Mouse (Mus musculus) natural killer cell, adult 2 months (primary cell): ENCODE results near the gene Fam3a.
A peak's percentile ranks its signal among the peaks of the same experiment; 100 is the strongest.
"Not testable (repeated sequence)": the region's sequence is repeated elsewhere in the genome, so short reads cannot be mapped to it uniquely, and the experiment has no call there.

Experiments used
- DNase-seq, 2 experiments: peaks; one replicate each; pipeline ENCODE4 v3.0.0; 2022; ENCODE audit warnings: low spot score in 2 of 2

Gene Fam3a

DNA sequence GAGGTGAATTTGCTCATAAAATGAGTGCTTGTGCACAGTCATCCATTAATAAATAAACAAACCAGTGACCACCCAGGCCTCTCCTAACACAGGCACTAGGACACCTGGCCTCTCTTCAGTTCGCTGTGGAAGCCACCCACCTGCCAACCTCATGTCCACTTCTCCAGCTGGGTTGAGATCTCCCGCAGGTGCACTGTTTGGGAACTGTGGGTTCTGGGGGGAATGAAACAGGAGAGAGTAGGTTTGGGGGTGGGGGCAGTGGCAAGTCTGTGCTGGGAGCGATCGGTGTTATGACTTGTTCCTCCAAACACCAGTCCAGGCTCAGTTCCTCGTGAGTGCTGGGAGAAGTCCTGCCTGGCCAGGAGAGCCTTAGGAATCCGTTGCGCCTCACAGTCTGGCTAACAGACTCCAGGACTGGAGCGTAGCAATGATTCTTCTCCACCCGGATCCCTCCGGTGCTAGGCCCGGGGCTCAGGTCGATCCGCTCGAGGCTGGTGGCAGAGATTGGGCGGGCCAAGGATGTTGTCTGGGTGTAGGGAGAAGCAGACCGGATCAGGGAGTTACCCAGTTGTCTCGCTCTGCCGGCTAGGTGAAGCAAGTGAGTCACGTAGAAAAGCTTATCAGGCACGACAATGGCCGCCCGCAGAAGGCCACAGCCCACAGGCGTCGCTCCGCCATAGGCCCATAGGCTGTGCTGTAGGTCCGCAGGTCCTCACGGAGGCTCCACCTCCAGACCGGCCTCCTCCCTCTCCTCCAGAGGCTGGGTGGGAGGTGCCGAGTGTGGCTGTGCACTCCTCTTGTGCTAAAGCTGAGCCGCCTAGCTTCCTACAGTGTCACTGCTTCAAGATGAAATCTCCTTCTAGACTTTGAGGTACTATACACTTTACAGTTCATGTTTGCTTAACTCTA is at the start of gene Fam3a, which contains the start of gene Ikbkg:
Gene Fam3a (minus strand): TSS at position 738 of the 909 bp plus-strand sequence.
Gene Ikbkg (plus strand): TSS at position 756 of the 909 bp plus-strand sequence.
- DNase-seq, result peak; percentile 82 to 91

DNA sequence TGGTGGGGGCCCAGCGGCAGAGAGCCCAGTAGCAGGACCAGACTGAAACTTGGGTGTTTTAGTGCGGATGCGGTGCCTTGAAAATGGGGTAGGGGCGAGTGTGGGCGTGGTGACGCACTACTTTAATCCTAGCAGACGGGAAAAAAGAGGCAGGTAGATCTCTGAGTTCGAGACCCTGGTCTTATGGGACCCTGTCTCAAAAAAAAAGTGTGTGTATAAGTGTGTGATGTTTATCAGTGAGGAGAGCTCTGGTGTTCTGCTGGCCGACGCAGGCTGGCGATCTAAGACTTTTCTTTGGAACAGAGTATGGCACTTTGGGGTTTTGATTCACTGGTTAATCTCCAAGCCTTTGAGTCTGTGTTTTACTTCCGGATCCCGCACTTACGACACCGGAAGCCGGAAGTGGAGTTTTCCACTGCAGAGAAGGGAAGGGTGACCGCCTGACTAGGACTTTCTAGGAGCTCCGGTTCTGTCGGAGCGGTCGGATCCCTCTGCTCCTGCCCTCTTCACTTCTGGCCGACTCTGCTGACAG is 36.3 kb upstream of the Fam3a start:
- peak; percentile 61 to 63 for DNase-seq

DNA sequence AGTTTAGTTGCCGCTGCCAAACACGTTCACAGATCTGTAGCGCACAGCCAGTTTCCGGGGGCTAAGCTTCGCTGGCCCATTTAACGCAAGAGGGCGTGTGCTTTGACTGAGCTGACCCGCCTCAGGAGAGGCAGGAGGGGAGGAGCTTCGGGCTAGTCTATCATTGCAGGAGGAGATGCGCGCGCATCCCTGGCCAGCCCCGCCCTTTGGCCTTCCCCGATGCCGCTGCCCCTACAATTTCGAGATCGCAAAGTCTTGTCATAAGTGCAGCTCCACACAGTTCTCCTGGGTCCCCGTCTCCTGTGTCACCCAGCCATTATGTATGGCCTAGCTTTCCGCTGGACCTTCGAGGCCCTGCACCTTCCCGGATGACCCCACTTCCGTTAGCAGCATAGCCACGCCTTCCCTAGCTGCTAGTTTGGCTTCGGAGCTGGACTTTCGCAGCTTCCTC is 35.8 kb upstream of the Fam3a start, which contains the start of gene G6pdx:
Gene G6pdx (minus strand): TSS at position 369 of the 451 bp plus-strand sequence.
- peak; percentile 89 to 90 for DNase-seq

DNA sequence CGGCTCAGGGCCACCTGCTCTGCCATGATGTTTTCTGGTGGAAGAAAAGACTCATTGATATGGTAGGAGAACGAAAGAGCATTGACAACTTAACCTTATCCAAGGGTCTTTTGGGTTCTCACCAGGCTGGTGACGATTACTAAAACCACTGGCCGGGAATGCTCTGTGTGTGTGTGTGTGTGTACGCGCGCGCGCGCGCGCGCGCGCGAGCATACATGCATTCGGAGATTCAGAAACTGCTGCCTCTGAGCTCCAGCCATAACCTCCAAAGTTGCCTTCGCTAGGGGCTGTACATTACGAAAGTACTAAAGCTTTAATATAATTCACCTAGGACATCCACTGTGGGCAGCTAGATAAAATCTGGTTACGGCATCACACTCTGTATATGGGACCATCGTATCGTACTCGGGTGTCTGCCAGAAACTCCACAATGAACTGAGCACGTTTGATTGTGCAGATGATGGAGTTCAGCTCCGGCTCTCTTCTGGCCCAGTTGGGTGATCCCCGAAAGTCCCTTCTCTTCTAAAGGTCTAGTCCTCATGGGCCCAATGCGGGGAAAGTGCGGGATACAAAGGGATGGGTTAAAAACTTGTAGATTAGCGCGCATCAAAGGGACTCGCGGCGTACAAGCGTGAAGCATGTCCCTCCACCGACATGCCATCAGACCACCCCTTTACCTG is 35.2 kb upstream of the Fam3a start:
- no peak for DNase-seq

GRCm38 (mm10) chrX:74427116-74427515 is 34.0 kb upstream of the Fam3a start:
- no peak for DNase-seq

GRCm38 (mm10) chrX:74426256-74426655 is 33.2 kb upstream of the Fam3a start:
- DNase-seq, result no peak

- no peak for DNase-seq
Measured at GRCm38 (mm10) chrX:74425195-74425594, 32.1 kb upstream of the Fam3a start.

GRCm38 (mm10) chrX:74424443-74424842 is 31.4 kb upstream of the Fam3a start:
- DNase-seq, result no peak

DNA sequence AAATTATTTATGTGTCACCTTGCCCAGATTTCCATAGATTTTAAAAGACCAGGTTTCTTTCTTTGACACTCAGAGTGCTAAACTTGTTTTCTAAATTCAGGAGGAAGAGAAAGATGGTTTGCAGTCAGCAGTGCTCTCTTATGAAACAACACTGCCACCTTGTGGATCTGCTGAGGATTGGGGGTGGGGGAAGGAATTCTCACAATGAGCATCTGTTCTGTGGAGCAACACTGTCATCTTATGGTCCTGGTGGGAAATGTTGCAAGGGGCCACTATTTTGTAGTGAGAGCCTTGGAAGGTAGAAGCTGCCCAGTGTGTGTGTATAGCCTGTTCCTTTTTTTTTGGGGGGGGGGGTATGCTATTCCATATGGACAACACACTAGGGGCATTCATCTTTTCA is 20.3 kb upstream of the Fam3a start:
- peak; percentile 69 to 74 for DNase-seq

DNA sequence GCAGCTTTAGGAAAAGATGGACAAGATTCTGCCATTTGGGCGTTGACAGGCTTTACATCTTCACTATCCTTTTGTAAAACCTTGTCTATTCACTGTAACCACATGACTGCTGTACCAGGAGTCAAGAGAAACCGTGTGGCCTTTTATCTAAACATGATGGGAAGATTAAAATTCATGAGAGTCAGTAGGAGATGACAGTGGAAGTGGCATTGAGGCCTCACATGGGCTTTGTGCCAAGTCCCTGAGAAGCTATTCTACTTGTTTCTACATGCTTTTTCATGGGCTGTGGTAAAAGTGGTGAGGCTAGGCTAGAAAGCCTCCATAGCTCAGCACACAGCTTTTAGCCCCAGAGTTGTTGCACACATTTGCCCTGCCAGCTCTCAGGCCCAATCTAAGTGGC is 15.3 kb upstream of the Fam3a start:
- DNase-seq, result no peak

DNA sequence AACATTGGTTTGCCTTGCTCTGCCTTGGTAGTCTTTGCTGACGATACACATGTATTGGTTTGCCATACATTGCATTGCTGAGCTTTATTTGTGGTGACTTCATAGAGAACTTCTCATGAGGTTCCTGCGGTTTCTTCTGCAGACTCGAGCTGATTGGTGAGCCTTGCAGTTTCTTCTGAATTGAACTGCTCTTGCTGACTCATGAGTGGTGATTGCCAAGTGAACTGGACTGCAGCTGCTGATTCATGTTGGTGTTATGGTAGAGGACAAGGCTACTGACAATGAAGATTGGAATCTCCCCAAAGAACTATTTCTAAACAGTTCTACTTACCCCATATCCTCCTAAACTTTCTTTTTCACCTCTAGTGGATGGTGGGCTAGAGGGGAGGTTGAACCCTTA is 7.1 kb upstream of the Fam3a start:
- DNase-seq, result no peak

GRCm38 (mm10) chrX:74388153-74388552 is 4.9 kb downstream of the Fam3a start:
- no peak for DNase-seq

DNA sequence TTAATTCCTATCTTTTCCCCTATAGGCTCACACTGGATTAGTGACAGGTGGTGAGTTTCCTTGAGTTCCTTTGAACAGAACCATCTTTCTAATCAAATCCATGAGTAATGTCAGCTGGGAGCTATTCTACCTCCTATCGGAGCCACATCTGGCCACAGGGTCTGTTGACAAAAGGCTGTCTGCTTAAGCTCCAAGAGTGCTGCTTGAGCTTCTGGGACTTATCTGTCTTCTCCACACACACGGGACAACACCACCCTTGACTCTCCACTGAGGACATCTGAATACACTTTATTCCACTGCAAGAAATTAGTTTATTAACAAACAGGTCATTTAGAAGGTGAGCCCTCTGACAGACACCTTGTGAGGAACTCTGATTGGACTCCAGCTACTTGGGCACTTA is 8.6 kb downstream of the Fam3a start:
- no peak for DNase-seq

DNA sequence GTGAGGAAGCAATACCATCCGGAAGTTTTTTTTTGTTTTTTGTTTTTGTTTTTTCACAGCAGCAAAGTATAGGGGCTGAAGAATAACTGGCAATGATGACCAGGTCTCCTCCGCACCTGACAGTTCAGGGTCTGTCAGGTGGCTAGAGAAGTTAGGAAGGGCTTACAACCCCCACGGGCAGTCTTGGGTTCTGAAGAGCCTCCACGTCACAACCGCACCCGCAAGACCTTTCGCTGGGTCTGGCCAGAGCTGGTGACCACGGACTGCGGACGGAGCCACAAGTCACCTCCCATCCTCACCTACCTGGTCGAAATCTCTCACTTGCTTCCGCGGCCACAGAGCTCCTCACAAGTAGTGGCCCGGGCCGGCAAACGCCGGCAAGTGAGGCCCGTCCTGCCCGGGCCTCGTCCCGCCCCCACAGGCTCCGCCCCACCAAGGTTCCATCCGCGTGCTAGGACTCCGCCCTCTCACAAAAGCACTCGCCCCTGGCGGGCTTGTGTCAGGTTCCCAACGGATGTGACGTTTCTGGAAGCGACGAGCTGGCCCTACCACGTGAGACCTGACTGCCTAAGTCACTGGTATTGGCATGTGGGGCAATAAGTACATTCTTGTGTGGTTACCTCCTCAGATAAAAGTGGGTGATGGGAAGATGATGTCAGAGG is 20.1 kb downstream of the Fam3a start, which contains the start of the genes Ubl4a and Slc10a3:
Gene Ubl4a (minus strand): TSS at position 331 of the 662 bp plus-strand sequence.
Gene Slc10a3 (minus strand): TSS at position 462 of the 662 bp plus-strand sequence.
- peak; percentile 86 to 90 for DNase-seq

- DNase-seq, result peak; percentile 49 to 60
Measured at GRCm38 (mm10) chrX:74368209-74368909, 24.7 kb downstream of the Fam3a start.

GRCm38 (mm10) chrX:74367512-74367911 is 25.6 kb downstream of the Fam3a start:
- no peak for DNase-seq

DNA sequence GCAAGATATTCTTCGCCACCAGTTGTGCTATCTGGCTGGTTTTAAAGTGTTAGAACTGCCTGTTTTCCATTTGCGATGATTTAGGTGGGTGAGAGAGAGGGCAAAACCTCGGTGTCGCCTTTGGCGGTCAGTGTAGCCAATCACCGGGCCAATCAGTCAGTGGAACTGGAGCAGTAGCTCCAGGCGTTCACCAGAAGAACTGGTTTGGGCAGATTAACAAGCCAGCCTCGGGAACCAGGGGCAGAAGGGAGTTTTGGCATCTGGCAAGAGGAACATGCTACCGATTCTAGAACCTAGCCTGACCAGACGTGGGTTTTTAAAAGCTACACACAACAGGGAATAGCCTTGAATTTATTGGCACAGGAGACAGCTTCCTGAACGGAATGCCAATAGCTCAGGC is 33.9 kb downstream of the Fam3a start:
- DNase-seq, result no peak

GRCm38 (mm10) chrX:74357069-74357468 is 36.0 kb downstream of the Fam3a start:
- DNase-seq, result not testable (repeated sequence)

- DNase-seq, result peak; percentile 69 to 82
Measured at GRCm38 (mm10) chrX:74353467-74353770, 39.7 kb downstream of the Fam3a start, which contains the start of gene Lage3. Gene Lage3, minus strand, starts transcription at chrX:74353618.

- DNase-seq, result no peak
Measured at GRCm38 (mm10) chrX:74352645-74353466, 40.2 kb downstream of the Fam3a start.
